Mouse (Mus musculus) heart, embryonic 15.5 days (tissue): ENCODE results near the gene Sorcs2. TPM values are rescaled to one million over a fixed set of nuclear protein-coding genes. Genes with fewer than 3 reads are reported as not detected.

ENCODE experiments used
- ATAC-seq: fragments of 200-750 bp; cut with Nextera tagmentation; replicated peaks from 2 replicates; pipeline ENCODE4 v1.8.0; 2017; ENCODE audit warnings: low read depth, moderate TSS enrichment; ENCODE audit not compliant: insufficient number of reproducible peaks, insufficient read depth, low FRiP score
- H3K27ac ChIP-seq: fragments of 300-500 bp; sonication (generic); 2 replicates; pipeline ENCODE4 v1.5.1; 2015; ENCODE audit warnings: mild to moderate bottlenecking, inconsistent platforms
- H3K27me3 ChIP-seq: fragments of 300-500 bp; sonication (generic); 2 replicates; pipeline ENCODE4 v1.6.1; 2015; ENCODE audit warnings: inconsistent platforms
- H3K36me3 ChIP-seq: fragments of 300-500 bp; sonication (generic); 2 replicates; pipeline ENCODE4 v1.6.1; 2015; ENCODE audit warnings: mild to moderate bottlenecking, inconsistent platforms
- H3K4me1 ChIP-seq: fragments of 300-500 bp; sonication (generic); replicated peaks from 2 replicates; pipeline ENCODE4 v1.6.1; 2015; ENCODE audit warnings: inconsistent platforms
- H3K4me2 ChIP-seq: fragments of 300-500 bp; sonication (generic); 2 replicates; pipeline ENCODE4 v1.6.1; 2015; ENCODE audit warnings: inconsistent platforms, mild to moderate bottlenecking, moderate library complexity
- H3K4me3 ChIP-seq: fragments of 300-500 bp; sonication (generic); 2 replicates; pipeline ENCODE4 v1.5.1; 2015; ENCODE audit warnings: mild to moderate bottlenecking, inconsistent platforms
- H3K9ac ChIP-seq: fragments of 300-500 bp; sonication (generic); 2 replicates; pipeline ENCODE4 v1.6.1; 2015; ENCODE audit warnings: mild to moderate bottlenecking, inconsistent platforms
- H3K9me3 ChIP-seq: fragments of 300-500 bp; sonication (generic); replicated peaks from 2 replicates; pipeline ENCODE4 v1.6.1; 2016; ENCODE audit warnings: inconsistent platforms
- WGBS: fragments of 180-500 bp; shearing (Covaris S2); methylation state at CpG from one replicate; pipeline ENCODE4 v1.1.7; 2015; ENCODE audit warnings: mixed read lengths; 5-methylcytosine and 5-hydroxymethylcytosine counted together
- polyA plus RNA-seq: library from polyadenylated mRNA; unstranded; fragments of >200 nt; fragmentation: Nextera tagmentation; extraction: Ambion mirVana; gene quantifications from 2 replicates; pipeline ENCODE4 v1.2.1, GENCODE M21; 2015

Gene Sorcs2
- polyA plus RNA-seq, 1 experiment from 2014 or later = 8.6 TPM

DNA sequence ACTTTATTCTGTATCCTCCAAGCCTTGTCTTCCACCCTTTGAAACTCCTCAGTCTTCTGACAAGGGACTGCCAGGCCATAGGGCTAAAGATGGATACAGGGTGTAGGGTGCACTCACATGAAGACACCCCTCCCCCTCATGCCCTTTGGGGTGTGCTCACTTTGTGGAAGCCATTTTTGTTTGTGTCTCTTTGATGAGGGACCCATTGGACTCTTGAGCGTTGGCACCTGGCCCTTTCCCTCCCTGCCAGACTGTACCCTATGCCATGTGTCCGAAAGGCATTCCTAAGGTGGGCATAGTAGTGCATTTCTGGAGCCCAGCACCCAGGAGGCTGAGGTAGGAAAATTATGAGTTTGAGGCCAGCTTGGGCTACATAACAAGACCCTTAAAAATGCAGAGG is 341.0 kb downstream of the Sorcs2 start:
- H3K9me3 ChIP-seq = no peaks in the 10 kb centered on the region
- H3K4me3 ChIP-seq = no peak overlapping the region
- H3K4me1 ChIP-seq = no peaks in the 10 kb centered on the region
- no peak overlapping the region for H3K27ac ChIP-seq
- no peaks in the 10 kb centered on the region for H3K27me3 ChIP-seq
- H3K36me3 ChIP-seq = peaks cover 5% of the 10 kb centered on the region; the same call in 1 of the 2 replicates
- no peak for ATAC-seq
- no peak overlapping the region for H3K9ac ChIP-seq
- WGBS = 89% methylated on average over 2 of the region's 2 CpGs
- H3K4me2 ChIP-seq = no peak overlapping the region

DNA sequence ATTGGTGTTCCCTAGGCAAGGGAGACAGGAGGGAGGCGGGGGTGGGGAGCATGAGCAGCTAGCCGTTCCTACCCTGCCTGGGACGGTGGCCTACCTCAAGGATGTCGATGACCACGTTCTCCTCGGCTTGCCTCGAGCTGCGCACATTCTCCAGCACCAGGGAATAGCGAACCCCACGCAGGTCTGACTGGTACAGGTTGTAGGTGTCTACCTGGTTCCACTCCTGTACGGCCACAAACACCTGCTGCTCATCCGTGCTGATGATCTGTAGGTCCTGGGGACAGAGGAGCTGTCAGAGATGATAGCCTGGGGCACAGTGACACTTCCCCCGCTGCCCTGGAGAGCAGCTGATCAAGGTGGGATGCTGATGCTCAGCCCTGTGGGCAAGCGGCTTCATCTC is 342.1 kb downstream of the Sorcs2 start:
- H3K4me2 ChIP-seq = no peak overlapping the region
- no peaks in the 10 kb centered on the region for H3K4me1 ChIP-seq
- H3K9me3 ChIP-seq = no peaks in the 10 kb centered on the region
- H3K27me3 ChIP-seq = no peaks in the 10 kb centered on the region
- no peak overlapping the region for H3K27ac ChIP-seq
- 82% methylated on average over 14 of the region's 14 CpGs for WGBS
- no peak for ATAC-seq
- H3K36me3 ChIP-seq = peaks cover 5% of the 10 kb centered on the region; the same call in 1 of the 2 replicates
- H3K4me3 ChIP-seq = no peak overlapping the region
- no peak overlapping the region for H3K9ac ChIP-seq

DNA sequence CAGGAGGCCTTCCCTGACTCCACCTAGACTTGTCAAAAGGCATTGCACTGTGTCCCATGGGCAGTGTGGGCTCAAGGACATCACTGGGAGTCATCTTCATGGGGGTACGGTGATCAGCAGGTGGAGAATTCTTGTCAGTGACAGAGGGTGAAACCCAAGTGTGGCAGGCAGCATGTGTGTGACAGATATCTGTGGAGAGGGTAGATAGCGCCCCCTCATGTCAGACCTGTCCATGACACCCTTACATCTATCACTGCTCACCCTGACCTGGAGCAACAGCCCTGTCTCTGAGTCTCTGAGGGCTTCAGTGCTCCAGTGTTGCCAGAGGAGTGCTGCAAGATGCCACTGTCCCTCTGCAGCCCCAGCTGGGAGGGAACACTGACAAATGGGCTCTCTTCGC is 343.4 kb downstream of the Sorcs2 start:
- Histone ChIP-seq H3K4me2 (no peak overlapping the region), H3K9me3 (no peaks in the 10 kb centered on the region), H3K4me3 (no peak overlapping the region), H3K36me3 (peaks cover 4% of the 10 kb centered on the region; the same call in 1 of the 2 replicates), H3K27me3 (no peaks in the 10 kb centered on the region), H3K4me1 (no peaks in the 10 kb centered on the region), H3K27ac (no peak overlapping the region), H3K9ac (no peak overlapping the region)
- ATAC-seq = no peak
- 59% methylated on average over 3 of the region's 3 CpGs for WGBS

DNA sequence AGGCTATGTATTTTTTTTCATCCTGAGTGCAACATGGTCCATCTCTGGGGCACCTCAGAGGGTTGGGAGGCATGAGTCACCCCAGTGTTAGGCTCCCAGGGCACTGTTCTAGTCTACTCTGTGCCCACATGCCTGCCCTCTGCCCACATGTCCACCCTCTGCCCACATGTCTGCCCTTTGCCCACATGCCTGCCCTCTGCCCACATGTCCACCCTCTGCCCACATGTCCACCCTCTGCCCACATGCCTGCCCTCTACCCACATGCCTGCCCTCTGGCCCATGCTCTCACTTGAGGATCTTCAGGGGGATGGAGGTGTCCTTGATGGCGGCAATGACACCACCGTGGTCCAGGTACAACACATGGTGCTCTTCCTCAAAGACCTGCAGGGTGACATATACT is 354.8 kb downstream of the Sorcs2 start:
- WGBS = 95% methylated on average over 2 of the region's 2 CpGs

DNA sequence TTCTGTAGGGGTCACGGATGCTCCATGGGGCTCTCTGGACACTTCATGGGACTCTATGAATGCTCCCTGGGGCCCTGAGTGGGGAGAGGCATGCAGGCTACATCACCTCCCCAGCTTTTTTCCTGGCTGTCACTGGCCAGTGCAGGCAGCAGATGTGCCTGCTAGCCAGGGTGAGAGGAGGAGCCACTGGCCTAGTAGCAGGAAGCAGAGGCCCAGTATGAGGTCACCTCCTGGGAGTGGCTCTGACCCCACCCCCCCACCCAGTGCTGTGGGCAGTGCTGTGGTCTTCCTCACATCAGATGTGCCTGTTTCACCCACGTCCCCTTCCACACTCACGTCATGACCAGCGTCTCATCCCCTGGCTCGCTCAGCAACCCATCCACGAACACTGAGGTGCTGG is 356.2 kb downstream of the Sorcs2 start:
- Histone ChIP-seq H3K4me1 (peaks cover 30% of the 10 kb centered on the region), H3K27me3 (no peaks in the 10 kb centered on the region), H3K36me3 (no peaks in the 10 kb centered on the region), H3K9ac (no peak overlapping the region), H3K27ac (peak overlapping the region; percentile 79; the same call in 1 of the 2 replicates), H3K4me2 (no peak overlapping the region), H3K9me3 (no peaks in the 10 kb centered on the region), H3K4me3 (no peak overlapping the region)
- no peak for ATAC-seq
- WGBS = 86% methylated on average over 6 of the region's 6 CpGs

More for the DNA sequence above, 354.8 kb downstream of the Sorcs2 start:
- Histone ChIP-seq H3K9me3 (no peaks in the 10 kb centered on the region), H3K4me3 (no peak overlapping the region), H3K27ac (no peak overlapping the region), H3K4me1 (peaks cover 30% of the 10 kb centered on the region), H3K4me2 (no peak overlapping the region), H3K27me3 (no peaks in the 10 kb centered on the region), H3K36me3 (no peaks in the 10 kb centered on the region), H3K9ac (no peak overlapping the region)
- ATAC-seq = no peak

DNA sequence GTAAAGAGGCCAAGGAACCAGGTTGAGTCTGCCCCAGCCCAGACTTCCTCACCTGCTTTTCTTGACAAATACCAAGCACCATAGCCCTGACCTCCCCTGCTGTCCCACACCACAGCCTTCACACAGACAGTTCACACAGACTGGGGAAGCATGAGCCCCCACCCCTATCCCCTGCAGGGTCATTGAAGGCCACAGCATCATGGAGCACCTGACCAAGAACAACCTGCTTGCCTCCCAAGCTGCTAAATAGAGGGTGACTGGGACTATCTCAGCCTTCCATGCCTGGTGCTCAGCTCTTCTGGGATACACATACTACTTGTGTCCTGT is 356.7 kb downstream of the Sorcs2 start:
- Histone ChIP-seq H3K27ac (peak overlapping the region; percentile 79), H3K36me3 (no peaks in the 10 kb centered on the region), H3K27me3 (no peaks in the 10 kb centered on the region), H3K4me2 (no peak overlapping the region), H3K9ac (no peak overlapping the region), H3K4me1 (peaks cover 30% of the 10 kb centered on the region), H3K4me3 (no peak overlapping the region), H3K9me3 (no peaks in the 10 kb centered on the region)
- no peak for ATAC-seq

DNA sequence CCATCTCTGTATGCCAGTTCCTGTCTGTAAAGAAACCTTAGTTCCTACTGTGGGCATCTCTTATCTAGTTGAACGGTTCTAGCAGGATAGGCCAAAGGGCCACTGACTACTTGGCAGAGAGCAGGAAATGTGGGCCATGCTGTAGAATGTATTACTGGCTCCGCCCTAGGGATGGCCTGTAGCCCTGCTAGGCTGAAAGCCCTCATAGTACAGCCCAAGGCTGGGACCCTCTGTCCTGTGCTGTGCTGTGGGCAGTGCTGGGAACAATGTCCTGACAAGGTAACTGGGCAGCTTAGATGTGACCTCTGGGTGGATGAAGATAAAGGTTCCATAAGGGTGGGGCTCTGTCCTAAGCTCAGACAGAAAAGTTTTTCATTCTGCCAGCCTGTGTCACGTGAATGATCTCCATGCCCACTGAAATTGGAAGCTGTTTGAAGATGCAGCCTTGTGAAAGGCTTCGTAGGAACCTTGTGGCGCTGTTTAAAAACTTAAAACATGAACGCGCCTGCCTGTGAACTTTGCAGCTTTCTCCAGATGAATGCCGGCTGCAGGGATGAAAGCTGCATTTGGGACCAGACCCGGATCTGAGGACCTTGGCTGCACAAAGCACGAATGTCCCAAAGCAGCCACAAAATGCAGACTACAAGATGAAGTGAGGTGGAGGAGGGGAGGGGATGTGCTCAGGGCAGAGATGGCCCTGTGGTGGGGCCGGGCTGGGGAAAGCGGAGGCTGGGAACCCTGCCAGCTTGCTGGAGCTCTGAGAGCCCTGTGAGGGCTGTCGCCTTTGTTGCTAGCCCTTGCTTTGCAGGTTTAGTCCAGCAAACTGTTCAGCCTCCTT is 357.3 kb downstream of the Sorcs2 start:
- H3K4me3 ChIP-seq = no peak overlapping the region
- WGBS = 41% methylated on average over 13 of the region's 13 CpGs
- no peak overlapping the region for H3K4me2 ChIP-seq
- H3K27ac ChIP-seq = peak overlapping the region; percentile 79
- no peaks in the 10 kb centered on the region for H3K9me3 ChIP-seq
- peaks cover 30% of the 10 kb centered on the region for H3K4me1 ChIP-seq
- H3K9ac ChIP-seq = no peak overlapping the region
- H3K36me3 ChIP-seq = no peaks in the 10 kb centered on the region
- ATAC-seq = peak; percentile 76
- no peaks in the 10 kb centered on the region for H3K27me3 ChIP-seq

DNA sequence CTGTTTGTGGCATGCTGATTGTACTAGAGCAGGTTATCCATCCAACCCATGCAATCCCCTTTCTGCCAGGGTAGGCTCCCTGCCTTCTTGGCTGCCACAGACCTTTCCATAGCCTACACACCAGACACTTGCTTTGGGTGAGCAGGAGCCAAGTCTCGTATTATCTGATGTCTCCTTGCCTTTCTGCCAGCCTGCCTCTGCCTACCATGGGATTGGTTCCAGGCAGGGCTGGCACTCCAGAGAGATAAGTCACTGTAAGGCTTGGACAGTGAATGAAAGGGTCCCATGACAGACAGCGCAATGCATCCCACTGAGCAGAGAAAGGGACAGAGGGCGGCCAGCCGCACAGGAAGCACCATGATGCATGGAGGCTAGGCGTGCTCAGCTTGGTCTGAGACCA is 358.3 kb downstream of the Sorcs2 start:
- WGBS = 83% methylated on average over 5 of the region's 5 CpGs

DNA sequence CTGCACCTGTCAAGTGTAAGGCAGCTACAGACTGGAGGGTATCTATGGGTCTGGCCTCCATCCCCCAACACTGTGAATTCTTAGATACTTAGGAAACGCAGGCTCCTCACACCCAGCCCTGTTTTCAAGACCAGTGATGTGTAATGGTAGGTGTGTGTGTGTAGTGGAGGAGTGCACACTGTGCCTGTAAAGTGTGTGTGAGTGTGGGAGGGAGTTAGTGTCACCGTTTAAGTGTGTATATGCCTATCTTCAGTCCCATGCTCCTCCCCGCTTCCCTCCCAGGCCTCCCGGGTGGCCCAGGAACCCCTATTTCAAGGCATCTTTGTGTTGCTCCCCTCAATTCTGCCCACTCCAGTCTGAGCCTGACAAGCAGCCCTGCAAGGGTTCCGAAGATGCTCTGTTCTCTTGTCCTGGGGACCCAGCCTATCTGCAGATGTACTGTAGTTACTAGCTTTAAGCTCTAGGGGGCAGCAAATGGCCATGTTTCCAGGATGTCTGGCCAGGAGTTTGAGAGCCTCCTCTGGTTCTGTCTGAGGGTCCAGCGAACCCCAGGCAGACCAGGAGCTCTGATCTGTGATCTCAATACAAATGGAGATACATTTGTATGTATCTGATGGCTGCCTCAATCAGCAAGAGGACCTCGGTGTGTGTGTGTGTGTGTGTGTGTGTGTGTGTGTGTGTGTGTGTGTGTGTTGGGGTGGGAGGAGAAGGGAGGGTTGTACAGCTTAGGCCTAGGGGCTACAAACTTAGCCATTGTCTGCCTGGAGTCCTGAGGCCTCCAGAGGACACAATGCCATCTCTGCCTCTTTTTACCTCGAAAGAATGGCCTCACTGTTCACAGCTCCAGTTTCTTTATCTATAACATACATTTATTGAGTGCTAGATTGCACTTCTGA is 364.2 kb downstream of the Sorcs2 start:
- 44% methylated on average over 8 of the region's 8 CpGs for WGBS
- H3K4me1 ChIP-seq = no peaks in the 10 kb centered on the region
- no peaks in the 10 kb centered on the region for H3K27me3 ChIP-seq
- no peak overlapping the region for H3K4me2 ChIP-seq
- H3K9ac ChIP-seq = no peak overlapping the region
- no peaks in the 10 kb centered on the region for H3K36me3 ChIP-seq
- H3K9me3 ChIP-seq = no peaks in the 10 kb centered on the region
- H3K27ac ChIP-seq = no peak overlapping the region
- H3K4me3 ChIP-seq = no peak overlapping the region
- no peak for ATAC-seq

More for the DNA sequence above, 358.3 kb downstream of the Sorcs2 start:
- Histone ChIP-seq H3K36me3 (no peaks in the 10 kb centered on the region), H3K4me2 (no peak overlapping the region), H3K27ac (no peak overlapping the region), H3K9ac (no peak overlapping the region), H3K4me1 (peaks cover 30% of the 10 kb centered on the region), H3K27me3 (no peaks in the 10 kb centered on the region), H3K4me3 (no peak overlapping the region), H3K9me3 (no peaks in the 10 kb centered on the region)
- no peak for ATAC-seq

DNA sequence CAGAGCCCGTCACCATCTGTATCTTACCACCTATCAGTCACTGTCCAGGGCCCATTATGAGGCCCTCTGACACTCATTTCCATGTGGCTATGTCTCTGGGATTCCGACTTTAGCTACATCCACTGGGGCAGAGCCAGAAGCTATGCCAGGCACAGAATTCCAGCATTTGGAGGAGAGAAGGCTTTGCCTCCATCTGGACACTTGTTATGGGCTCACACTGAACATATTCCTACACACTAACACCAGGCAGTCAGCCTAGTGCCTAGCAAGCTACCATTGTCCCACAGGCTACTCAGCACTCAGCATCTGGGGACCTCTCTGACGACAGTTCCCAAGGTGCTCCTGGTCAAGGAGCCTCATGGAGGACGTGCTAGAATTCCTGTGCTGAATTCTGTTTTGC is 372.9 kb downstream of the Sorcs2 start:
- Histone ChIP-seq H3K4me3 (no peak overlapping the region), H3K9ac (no peak overlapping the region), H3K9me3 (no peaks in the 10 kb centered on the region), H3K36me3 (no peaks in the 10 kb centered on the region), H3K27ac (no peak overlapping the region), H3K27me3 (no peaks in the 10 kb centered on the region), H3K4me1 (no peaks in the 10 kb centered on the region), H3K4me2 (no peak overlapping the region)
- no peak for ATAC-seq
- WGBS = 73% methylated on average over 4 of the region's 4 CpGs

DNA sequence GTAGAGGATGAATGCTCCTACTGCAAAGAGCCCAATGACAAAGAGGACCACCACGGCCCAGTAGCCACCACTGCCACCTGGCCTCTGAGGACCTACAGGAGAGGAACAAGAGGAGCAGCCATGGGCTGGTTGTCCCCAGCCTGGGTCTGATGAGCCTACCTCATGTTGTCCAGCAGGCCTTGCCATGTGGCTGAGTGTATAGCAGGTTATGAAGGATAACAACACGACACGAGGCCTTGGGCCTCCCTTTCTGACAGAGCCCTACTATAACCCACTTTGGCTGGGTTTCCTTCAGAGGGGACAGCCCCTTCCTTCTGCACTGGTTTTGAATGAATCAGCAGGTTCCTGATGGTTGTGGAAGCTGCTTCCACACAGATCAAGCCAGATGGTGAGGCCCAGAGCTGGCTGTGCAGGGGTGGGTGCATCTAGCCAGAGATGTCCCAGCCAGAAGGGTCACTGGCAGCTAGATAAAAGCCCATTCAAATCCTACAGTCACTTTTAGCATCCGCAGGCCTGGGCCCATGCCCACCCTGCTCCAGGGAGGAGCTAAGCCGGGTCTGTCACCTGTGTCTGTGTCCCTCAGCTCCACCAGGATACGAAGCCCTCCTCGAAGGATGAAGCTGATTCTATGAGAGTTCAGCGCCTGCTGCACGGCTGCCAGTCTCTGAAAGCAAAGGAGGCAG is 373.8 kb downstream of the Sorcs2 start:
- Histone ChIP-seq H3K4me2 (no peak overlapping the region), H3K36me3 (no peaks in the 10 kb centered on the region; the same call in 1 of the 2 replicates), H3K9ac (no peak overlapping the region), H3K4me1 (no peaks in the 10 kb centered on the region), H3K27ac (no peak overlapping the region), H3K4me3 (no peak overlapping the region), H3K27me3 (no peaks in the 10 kb centered on the region), H3K9me3 (no peaks in the 10 kb centered on the region)
- no peak for ATAC-seq
- 84% methylated on average over 9 of the region's 9 CpGs for WGBS
